ENCODE assay signal across 8 mouse cellular contexts in genomic region chr7:67803857-67804215, GRCm38 (mm10). TPM values are rescaled to one million over a fixed set of nuclear protein-coding genes. Genes with fewer than 3 reads are reported as not detected.
DNase-seq lines count a peak whose midpoint lies in the region; ATAC-seq and TF ChIP-seq lines count a peak whose summit lies in the region.

No protein-coding gene starts in this region.

- H3K4me3 ChIP-seq in heart, embryonic 14.5 days (ENCODE audit: control insufficient read depth in 1 of 2, insufficient read depth in 1 of 2, low read depth in 1 of 2, low read length in 2 of 2), result peak overlapping the region; percentile 44 to 55
- peak overlapping the region; percentile 36 to 48 for H3K4me3 ChIP-seq in ES-E14 (ENCODE audit: insufficient read depth in 1 of 2, low read depth in 1 of 2, low read length in 2 of 2, poor library complexity in 1 of 2, severe bottlenecking in 1 of 2)
- peak overlapping the region; percentile 38 for H3K4me3 ChIP-seq in forebrain, postnatal 0 days (ENCODE audit: low read depth, low read length)

- WGBS in heart, embryonic 14.5 days, result 12% methylated on average over 12 of the region's 13 CpGs
- 12% methylated on average over 12 of the region's 13 CpGs for WGBS in forebrain, postnatal 0 days

- peak overlapping the region; percentile 52 for H3K9ac ChIP-seq in heart, embryonic 14.5 days (ENCODE audit: low read length)
- peak overlapping the region; percentile 42; the same call in 1 of the 2 replicates for H3K9ac ChIP-seq in ES-E14 (ENCODE audit: insufficient read depth, low read depth, low read length, poor library complexity, severe bottlenecking)
- peak overlapping the region; percentile 43; the same call in 1 of the 2 replicates for H3K9ac ChIP-seq in forebrain, postnatal 0 days

- peak overlapping the region; percentile 73 for H3K4me2 ChIP-seq in heart, embryonic 14.5 days (ENCODE audit: low read length)
- peak overlapping the region; percentile 71 for H3K4me2 ChIP-seq in forebrain, postnatal 0 days (ENCODE audit: low read depth)

- H3K27me3 ChIP-seq in heart, embryonic 14.5 days (ENCODE audit: control insufficient read depth, insufficient read depth, low read length), result no peaks in the 10 kb centered on the region
- H3K27me3 ChIP-seq in forebrain, postnatal 0 days (ENCODE audit: insufficient read depth, low read length), result no peaks in the 10 kb centered on the region

- intact Hi-C loops in heart, postnatal 14 days (cut with DNase I), result loop anchor here (1.0 to 5.0 kb wide), 4 partner anchors 158 to 553 kb away; no protein-coding TSS in a partner anchor
- intact Hi-C loops in left cerebral cortex, postnatal 36 days (cut with DNase I), result loop anchor here (2.0 to 5.0 kb wide), 4 partner anchors 147 to 553 kb away; no protein-coding TSS in a partner anchor

- H3K9me3 ChIP-seq in heart, embryonic 14.5 days (ENCODE audit: control insufficient read depth, low read length), result no peaks in the 10 kb centered on the region
- H3K9me3 ChIP-seq in ES-E14 (ENCODE audit: control insufficient read depth, insufficient read depth, low read depth, low read length), result no peaks in the 10 kb centered on the region
- no peaks in the 10 kb centered on the region for H3K9me3 ChIP-seq in forebrain, postnatal 0 days (ENCODE audit: low read length)

- peaks cover 9 to 14% of the 10 kb centered on the region in 2 experiments; a peak in 3 of 4 replicates for H3K4me1 ChIP-seq in heart, embryonic 14.5 days (ENCODE audit: control insufficient read depth in 2 of 2, insufficient read depth in 2 of 2, low read length in 2 of 2)
- peaks cover 0 to 9% of the 10 kb centered on the region in 2 experiments; a peak in 2 of 4 replicates for H3K4me1 ChIP-seq in ES-E14 (ENCODE audit: control insufficient read depth in 2 of 2, insufficient read depth in 2 of 2, low read length in 2 of 2, poor library complexity in 1 of 2)
- H3K4me1 ChIP-seq in forebrain, postnatal 0 days (ENCODE audit: insufficient read depth), result 0 out of 2 replicates have a peak, but pooled peaks cover 9% of the 10 kb centered on the region

- in situ Hi-C loops in ES-E14 (cut with MboI; ENCODE audit: low sequenced_read_pairs in 2 of 2, unreplicated experiment in 2 of 2), result loop anchor here in 1 of 2 experiments (10.0 kb wide), 1 partner anchor 141 kb away; no protein-coding TSS in a partner anchor

- TF ChIP-seq CTCF in forebrain, postnatal 0 days (IDR thresholded peaks at IDR 0.05; ENCODE audit: low read depth), result no peak

- H3K27ac ChIP-seq in heart, embryonic 14.5 days (replicated peaks in 1 of 2; ENCODE audit: control insufficient read depth in 1 of 2, insufficient read depth in 1 of 2, low read depth in 2 of 2, low read length in 2 of 2), result no peak overlapping the region
- no peak overlapping the region for H3K27ac ChIP-seq in ES-E14 (ENCODE audit: insufficient read depth, low read depth, low read length, poor library complexity, severe bottlenecking)
- no peak overlapping the region for H3K27ac ChIP-seq in forebrain, postnatal 0 days (ENCODE audit: low read depth, low read length)

- no peak for ATAC-seq in heart, embryonic 14.5 days (ENCODE audit: insufficient number of reproducible peaks, insufficient read depth, low FRiP score, low read depth)
- ATAC-seq in forebrain, postnatal 0 days, result peak; percentile 64
- 0 out of 2 replicates have a peak, but pooled peaks have one; percentile 6 for ATAC-seq in megakaryocyte progenitor cell, adult 5-6 weeks (replicated peaks; ENCODE audit: poor library complexity)

- no peak for DNase-seq in heart, postnatal 14 days
- no peak for DNase-seq in ES-E14 (ENCODE audit: low read depth, low spot score)
- DNase-seq in forebrain, postnatal 0 days, result no peak
- DNase-seq in urinary bladder, postnatal 14 days (ENCODE audit: low spot score), result no peak
- DNase-seq in left cerebral cortex, postnatal 36 days (ENCODE audit: low spot score in 2 of 2), result no peak
- DNase-seq in kidney, postnatal 14 days, result no peak

- H3K36me3 ChIP-seq in heart, embryonic 14.5 days (ENCODE audit: control insufficient read depth, insufficient read depth, low read length), result no peaks in the 10 kb centered on the region
- H3K36me3 ChIP-seq in ES-E14 (ENCODE audit: control insufficient read depth, insufficient read depth, low read length, poor library complexity, severe bottlenecking), result no peaks in the 10 kb centered on the region
- no peaks in the 10 kb centered on the region for H3K36me3 ChIP-seq in forebrain, postnatal 0 days (ENCODE audit: insufficient read depth)

TF ChIP-seq in ES-E14, 5 proteins besides CTCF, POLR2A, EP300 and RAD21:
- TF ChIP-seq CHD2 (IDR thresholded peaks at IDR 0.05; ENCODE audit: low read depth, low read length) (no peak), ZC3H11A (IDR thresholded peaks at IDR 0.05; ENCODE audit: borderline replicate concordance, low read depth, low read length) (no peak), MAFK (IDR thresholded peaks at IDR 0.05; ENCODE audit: insufficient read depth, low read depth, low read length) (no peak), ZNF384 (IDR thresholded peaks at IDR 0.05; ENCODE audit: low read depth, low read length) (no peak), HCFC1 (IDR thresholded peaks at IDR 0.05; ENCODE audit: borderline replicate concordance, insufficient read depth, low read length) (no peak)
TF ChIP-seq in ES-E14: peak in this region for 0.

RNA-seq across cellular contexts. Expression of gene Synm, which starts 44.3 kb away (rescaled TPM):
- polyA plus RNA-seq in heart, embryonic 14.5 days (2014; fragmentation: Nextera tagmentation; extraction: Ambion mirVana), result 2.3 and 2.5 TPM in 2 replicates
- total RNA-seq in heart, postnatal 14 days (2021), result 1 to 10 TPM; 5.0 to 5.8 TPM
- 2.1 and 4.1 TPM in 2 replicates for total RNA-seq in ES-E14 (2012; rRNA removed)
- 10.7 and 10.9 TPM in 2 replicates for total RNA-seq in forebrain, postnatal 0 days (2014; rRNA removed)
- 3.8 and 7.0 TPM in 2 replicates for polyA plus RNA-seq in forebrain, postnatal 0 days (2015; fragmentation: Nextera tagmentation; extraction: Ambion mirVana)
- not detected in 2 replicates for total RNA-seq in megakaryocyte progenitor cell, adult 5-6 weeks (2015)
- not detected in 2 replicates for total RNA-seq in megakaryocyte progenitor cell, adult 5-6 weeks (2017)
- total RNA-seq in left cerebral cortex, postnatal 36 days (2021), result 10 to 100 TPM; 17.9 to 18.3 TPM
